Mouse (Mus musculus): ENCODE measurements around the gene Med23. TPM values are rescaled to one million over a fixed set of nuclear protein-coding genes. Genes with fewer than 3 reads are reported as not detected.
A peak's percentile ranks its signal among the peaks of the same experiment; 100 is the strongest.

Med23 gene
- 32.7 and 46.3 TPM in 2 replicates for total RNA-seq (2017)

DNA sequence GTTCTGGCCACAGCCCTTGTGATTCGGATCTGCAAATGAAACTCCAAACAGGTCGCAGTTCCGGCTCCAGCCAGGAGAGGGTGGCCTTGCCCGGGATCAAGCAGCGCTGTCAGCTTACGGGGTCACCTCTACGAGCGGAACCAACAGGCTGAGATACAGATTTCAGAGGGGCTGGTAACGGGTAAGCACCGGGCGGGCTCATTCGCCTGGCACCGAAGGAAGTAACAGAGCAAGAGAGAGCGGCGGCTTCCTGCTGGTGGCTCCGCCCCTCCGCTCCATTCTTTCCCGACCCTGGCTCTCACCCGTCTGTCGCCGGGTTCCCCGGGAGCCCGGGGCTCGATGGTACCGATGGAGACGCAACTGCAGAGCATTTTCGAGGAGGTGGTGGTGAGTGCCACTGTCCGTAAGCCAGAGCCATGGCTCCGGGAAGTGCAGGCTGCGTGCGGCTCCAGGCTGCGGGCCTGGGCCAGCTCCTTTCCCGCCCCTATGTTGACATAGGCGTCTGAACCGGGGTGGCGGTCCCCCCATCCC, at the start of gene Med23:
Med23 (plus strand) TSS at position 227 of the 531 bp plus-strand sequence.
- peak; percentile 100 for ATAC-seq (replicated peaks in 1 of 2; ENCODE audit: insufficient read depth in 1 of 2, low FRiP score in 2 of 2, low TSS enrichment in 1 of 2, low read depth in 1 of 2, poor library complexity in 2 of 2, severe bottlenecking in 2 of 2)

GRCm38 (mm10) chr10:24821990-24822676, 47.7 kb upstream of the Med23 start:
- no peak for ATAC-seq (replicated peaks in 1 of 2; ENCODE audit: insufficient read depth in 1 of 2, low FRiP score in 2 of 2, low TSS enrichment in 1 of 2, low read depth in 1 of 2, poor library complexity in 2 of 2, severe bottlenecking in 2 of 2)

GRCm38 (mm10) chr10:24822842-24823241, 46.9 kb upstream of the Med23 start:
- ATAC-seq (replicated peaks in 1 of 2; ENCODE audit: insufficient read depth in 1 of 2, low FRiP score in 2 of 2, low TSS enrichment in 1 of 2, low read depth in 1 of 2, poor library complexity in 2 of 2, severe bottlenecking in 2 of 2): no peak

GRCm38 (mm10) chr10:24823265-24823664, 46.5 kb upstream of the Med23 start:
- peak; percentile 3 to 47; a peak in 2 of 4 replicates for ATAC-seq (replicated peaks in 1 of 2; ENCODE audit: insufficient read depth in 1 of 2, low FRiP score in 2 of 2, low TSS enrichment in 1 of 2, low read depth in 1 of 2, poor library complexity in 2 of 2, severe bottlenecking in 2 of 2)

- peak; percentile 93 to 96 for ATAC-seq (replicated peaks in 1 of 2; ENCODE audit: insufficient read depth in 1 of 2, low FRiP score in 2 of 2, low TSS enrichment in 1 of 2, low read depth in 1 of 2, poor library complexity in 2 of 2, severe bottlenecking in 2 of 2)
These were observed 45.9 kb upstream of the Med23 start for GRCm38 (mm10) chr10:24823697-24824535.

DNA sequence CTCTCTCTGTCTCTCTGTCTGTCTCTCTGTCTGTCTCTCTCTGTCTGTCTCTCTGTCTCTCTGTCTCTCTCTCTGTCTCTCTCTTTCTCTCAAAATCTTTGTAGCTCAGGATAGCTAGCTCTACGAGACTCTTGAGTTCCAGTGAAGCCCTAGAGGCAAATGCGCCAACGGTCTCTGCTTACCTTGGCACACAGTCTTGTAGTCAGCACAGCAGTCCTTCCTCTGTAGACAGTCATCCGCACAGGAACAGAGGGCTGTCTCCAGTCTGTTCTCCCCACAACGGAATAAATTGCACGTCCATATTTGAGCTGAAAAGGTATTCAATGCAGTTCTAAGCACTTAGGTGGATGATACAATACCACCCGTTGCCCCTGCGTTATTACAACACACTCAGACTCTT, 45.2 kb upstream of the Med23 start:
- no peak for ATAC-seq (replicated peaks in 1 of 2; ENCODE audit: insufficient read depth in 1 of 2, low FRiP score in 2 of 2, low TSS enrichment in 1 of 2, low read depth in 1 of 2, poor library complexity in 2 of 2, severe bottlenecking in 2 of 2)

DNA sequence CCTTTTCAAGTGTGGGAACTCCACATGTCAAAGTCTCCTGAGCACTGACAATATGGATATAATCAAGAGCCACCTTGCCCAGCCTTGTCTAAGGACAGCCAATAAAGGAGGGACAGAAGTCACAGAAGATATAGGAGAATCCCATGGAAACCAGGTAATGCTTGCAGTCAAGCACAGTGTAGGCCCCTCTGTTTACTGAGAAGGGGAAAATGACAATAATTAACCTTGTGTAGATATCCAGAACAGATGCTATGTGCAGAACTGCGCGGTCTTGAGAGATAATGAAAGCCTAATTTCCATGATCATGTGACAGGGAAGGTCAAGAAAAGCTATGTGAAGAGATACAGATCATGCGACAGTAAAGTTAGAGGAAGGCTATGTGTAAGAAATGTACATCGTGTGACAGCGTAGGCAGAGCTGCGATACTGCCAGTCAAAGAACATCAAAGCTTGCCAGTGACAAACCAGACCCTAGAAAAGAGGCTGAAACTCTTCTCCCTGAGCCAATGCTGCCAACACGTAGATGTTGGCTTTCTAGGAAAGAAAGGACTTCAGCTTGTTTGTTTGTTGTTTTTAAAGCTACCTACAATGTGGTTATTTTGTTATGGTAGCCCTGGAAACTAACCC, 44.2 kb upstream of the Med23 start:
- no peak for ATAC-seq (replicated peaks in 1 of 2; ENCODE audit: insufficient read depth in 1 of 2, low FRiP score in 2 of 2, low TSS enrichment in 1 of 2, low read depth in 1 of 2, poor library complexity in 2 of 2, severe bottlenecking in 2 of 2)

DNA sequence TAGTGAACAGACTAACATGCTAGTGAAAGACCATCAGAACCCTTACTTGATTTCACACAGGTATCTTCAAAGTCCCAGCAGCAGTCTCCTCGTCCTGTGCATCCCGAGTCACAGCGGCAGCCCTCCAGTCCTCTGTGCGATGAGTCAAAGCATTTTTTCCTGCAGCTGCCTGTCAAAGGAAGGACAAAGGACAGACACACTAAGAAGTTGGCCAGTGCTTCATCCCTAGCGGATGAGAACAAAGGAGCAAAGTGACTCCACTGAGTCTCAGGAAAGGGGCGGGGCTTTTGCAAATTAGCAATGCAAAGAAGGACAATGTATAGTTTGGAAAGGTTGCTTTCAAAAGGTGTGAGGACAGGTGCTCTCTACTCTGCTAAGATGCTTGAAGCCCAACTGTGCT, 43.7 kb upstream of the Med23 start:
- ATAC-seq (replicated peaks in 1 of 2; ENCODE audit: insufficient read depth in 1 of 2, low FRiP score in 2 of 2, low TSS enrichment in 1 of 2, low read depth in 1 of 2, poor library complexity in 2 of 2, severe bottlenecking in 2 of 2): no peak

GRCm38 (mm10) chr10:24828136-24828535, 41.6 kb upstream of the Med23 start:
- no peak for ATAC-seq (replicated peaks in 1 of 2; ENCODE audit: insufficient read depth in 1 of 2, low FRiP score in 2 of 2, low TSS enrichment in 1 of 2, low read depth in 1 of 2, poor library complexity in 2 of 2, severe bottlenecking in 2 of 2)

- ATAC-seq (replicated peaks in 1 of 2; ENCODE audit: insufficient read depth in 1 of 2, low FRiP score in 2 of 2, low TSS enrichment in 1 of 2, low read depth in 1 of 2, poor library complexity in 2 of 2, severe bottlenecking in 2 of 2): no peak
These were observed 39.3 kb upstream of the Med23 start for GRCm38 (mm10) chr10:24830448-24830847.

GRCm38 (mm10) chr10:24831377-24832095, 38.2 kb upstream of the Med23 start:
- ATAC-seq (replicated peaks in 1 of 2; ENCODE audit: insufficient read depth in 1 of 2, low FRiP score in 2 of 2, low TSS enrichment in 1 of 2, low read depth in 1 of 2, poor library complexity in 2 of 2, severe bottlenecking in 2 of 2): peak; percentile 58 to 81; a peak in 3 of 4 replicates

- ATAC-seq (replicated peaks in 1 of 2; ENCODE audit: insufficient read depth in 1 of 2, low FRiP score in 2 of 2, low TSS enrichment in 1 of 2, low read depth in 1 of 2, poor library complexity in 2 of 2, severe bottlenecking in 2 of 2): no peak
These were observed 37.5 kb upstream of the Med23 start for GRCm38 (mm10) chr10:24832306-24832705.

DNA sequence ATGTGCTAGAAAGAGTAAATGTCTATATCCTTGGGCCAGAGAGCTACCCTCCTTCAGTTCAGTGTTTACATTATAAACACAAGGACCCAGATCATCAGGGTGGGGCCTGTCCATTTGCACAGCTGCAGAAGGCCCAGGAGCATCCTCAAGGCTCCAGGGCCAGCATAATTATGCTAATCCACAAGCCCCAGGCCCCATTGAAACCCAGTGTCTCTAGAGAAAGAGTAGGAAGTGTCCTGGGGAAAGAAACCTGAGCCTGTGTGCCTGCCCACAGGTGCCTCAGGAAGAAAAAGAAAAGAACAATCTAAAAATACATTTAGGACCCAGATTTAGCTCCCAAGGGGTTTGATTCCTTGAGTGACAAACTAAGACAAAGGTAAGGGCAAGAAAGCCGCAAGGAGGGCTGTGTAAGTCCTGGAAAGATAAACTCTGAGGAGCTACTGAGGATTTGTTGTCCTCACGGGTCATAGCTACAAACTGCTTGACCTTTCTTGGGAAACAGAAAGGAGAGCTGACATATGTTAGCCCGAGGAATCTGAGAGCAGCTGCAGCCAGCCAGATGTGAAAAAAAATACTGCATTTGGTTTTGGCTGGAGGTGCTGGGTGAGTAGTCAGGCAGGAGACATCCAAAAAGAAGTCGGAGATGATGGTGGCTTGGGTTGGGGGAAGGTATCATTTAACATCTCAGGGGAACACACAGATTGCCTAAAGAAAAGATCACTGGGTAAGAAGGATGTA, 35.0 kb upstream of the Med23 start:
- ATAC-seq (replicated peaks in 1 of 2; ENCODE audit: insufficient read depth in 1 of 2, low FRiP score in 2 of 2, low TSS enrichment in 1 of 2, low read depth in 1 of 2, poor library complexity in 2 of 2, severe bottlenecking in 2 of 2): no peak

DNA sequence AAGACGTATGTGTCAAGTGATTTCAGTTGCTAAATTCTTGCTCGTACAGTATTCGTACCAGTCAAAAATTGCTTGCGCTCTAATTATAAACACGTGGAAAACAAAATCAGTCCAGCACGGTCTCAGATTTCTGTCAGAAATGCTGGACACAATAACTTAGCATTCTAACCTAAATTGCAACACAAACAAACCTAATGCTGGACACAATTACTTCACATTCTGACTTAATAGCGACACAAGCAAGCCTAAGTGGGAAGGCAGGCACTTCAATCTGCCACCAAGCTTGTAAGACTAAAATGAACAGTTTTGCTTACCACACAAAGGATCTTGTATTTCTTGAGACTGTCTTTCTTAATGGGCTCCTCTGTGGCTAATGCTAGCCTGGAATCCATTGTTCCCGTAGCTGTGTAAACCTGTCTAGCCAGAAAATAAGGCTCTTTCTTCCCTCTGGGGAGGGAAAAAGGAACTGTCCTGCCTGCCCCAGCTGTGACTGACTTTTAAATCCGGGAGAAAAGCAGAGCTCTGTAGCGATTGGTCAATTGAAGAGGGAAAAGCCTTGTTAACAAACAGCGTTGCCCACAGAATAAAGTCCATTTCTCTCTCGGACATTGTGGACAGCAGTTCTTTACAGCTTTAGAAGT, 34.0 kb upstream of the Med23 start:
- ATAC-seq (replicated peaks in 1 of 2; ENCODE audit: insufficient read depth in 1 of 2, low FRiP score in 2 of 2, low TSS enrichment in 1 of 2, low read depth in 1 of 2, poor library complexity in 2 of 2, severe bottlenecking in 2 of 2): no peak

DNA sequence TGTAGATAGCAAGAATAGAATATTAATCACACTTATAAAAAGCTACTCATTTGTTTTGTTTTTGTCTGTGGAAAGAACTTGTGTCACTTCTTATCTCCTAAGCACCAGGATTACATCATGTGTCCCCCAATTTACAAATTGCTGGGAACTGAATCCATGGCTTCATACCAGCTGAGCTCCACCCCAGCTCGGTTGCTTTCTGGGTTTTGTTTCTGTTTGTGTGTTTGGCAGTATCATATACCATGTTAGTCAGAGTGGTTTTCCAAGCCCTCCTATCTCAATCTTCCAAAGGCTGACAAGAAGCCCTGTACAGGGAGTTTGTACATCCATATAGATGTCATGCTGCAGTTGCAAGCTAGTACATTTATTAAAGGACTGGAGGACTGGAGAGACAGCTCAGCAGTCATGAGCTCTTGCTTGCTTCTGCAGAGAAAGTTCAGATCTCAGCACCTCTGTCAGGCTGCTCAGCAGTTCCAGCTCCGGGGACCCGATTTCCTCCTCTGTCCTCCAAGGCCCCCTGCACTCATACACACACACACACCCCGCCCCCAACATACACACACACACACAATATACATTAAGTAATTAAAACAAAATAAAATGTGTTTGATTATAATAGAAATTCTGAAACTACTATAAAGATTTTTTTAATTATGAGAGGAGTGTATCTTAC, 33.3 kb upstream of the Med23 start:
- ATAC-seq (replicated peaks in 1 of 2; ENCODE audit: insufficient read depth in 1 of 2, low FRiP score in 2 of 2, low TSS enrichment in 1 of 2, low read depth in 1 of 2, poor library complexity in 2 of 2, severe bottlenecking in 2 of 2): no peak

DNA sequence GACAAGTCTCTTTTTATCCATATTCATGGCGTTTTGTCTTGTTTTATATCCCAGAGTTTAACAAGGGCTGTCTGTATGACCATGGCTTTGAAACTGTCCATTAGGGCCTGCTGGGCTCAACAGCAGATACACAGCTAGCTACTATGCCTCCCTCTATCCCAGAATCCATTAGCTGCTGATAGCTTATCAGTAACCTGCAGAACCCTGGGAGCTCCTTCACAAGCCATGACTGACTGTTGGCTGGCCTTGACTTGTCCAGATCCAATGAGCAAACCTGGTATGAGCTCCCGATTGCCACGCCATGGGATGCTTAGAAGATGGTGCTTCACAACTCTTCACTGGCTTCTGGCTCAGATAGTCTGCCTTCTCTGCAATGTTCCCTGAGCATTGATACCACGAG, 29.0 kb upstream of the Med23 start:
- no peak for ATAC-seq (replicated peaks in 1 of 2; ENCODE audit: insufficient read depth in 1 of 2, low FRiP score in 2 of 2, low TSS enrichment in 1 of 2, low read depth in 1 of 2, poor library complexity in 2 of 2, severe bottlenecking in 2 of 2)

Data from hematopoietic stem cell, adult 5-6 weeks (primary cell).